Mouse (Mus musculus): ENCODE measurements around the gene Tmem233. TPM values are rescaled to one million over a fixed set of nuclear protein-coding genes. Genes with fewer than 3 reads are reported as not detected.

The Tmem233 gene
- polyA plus RNA-seq, 1 experiment from 2014 or later = not detected

DNA sequence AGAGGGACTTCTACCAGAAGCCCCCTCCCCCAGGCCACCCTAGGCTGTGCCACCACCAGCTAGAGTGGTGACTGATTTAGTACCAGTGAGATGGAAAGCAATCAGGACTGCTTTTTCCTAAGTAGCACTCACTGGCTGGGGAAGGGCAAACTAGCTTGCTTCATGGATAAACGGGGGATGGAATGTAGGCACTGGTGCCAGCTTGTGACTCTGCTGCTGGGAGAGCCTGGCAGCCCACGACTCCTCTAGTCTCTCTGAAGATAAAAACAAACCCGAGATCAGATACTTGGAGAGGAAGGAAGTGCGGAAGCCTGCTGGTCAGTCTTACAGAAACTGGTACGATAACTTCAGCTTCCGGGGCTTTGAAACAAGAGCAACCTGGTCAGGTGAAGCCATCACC is 2.3 kb downstream of the Tmem233 start:
- no peaks in the 10 kb centered on the region for H3K4me1 ChIP-seq (replicated peaks; ENCODE audit: control insufficient read depth, insufficient read depth, low read length)
- H3K9ac ChIP-seq (ENCODE audit: low read depth, low read length) = no peak overlapping the region
- no peaks in the 10 kb centered on the region for H3K9me3 ChIP-seq (ENCODE audit: control insufficient read depth, low read length)
- H3K4me2 ChIP-seq (replicated peaks; ENCODE audit: low read depth, low read length) = no peak overlapping the region
- peaks cover 11% of the 10 kb centered on the region for H3K27me3 ChIP-seq (ENCODE audit: control insufficient read depth, insufficient read depth, low read length)
- H3K36me3 ChIP-seq (ENCODE audit: control insufficient read depth, insufficient read depth, low read length) = no peaks in the 10 kb centered on the region
- H3K4me3 ChIP-seq (ENCODE audit: low read depth, low read length) = no peak overlapping the region
- no peak overlapping the region for H3K27ac ChIP-seq (ENCODE audit: low read depth, low read length)
- no peak for DNase-seq (ENCODE audit: low spot score)
- WGBS = 71% methylated on average over 6 of the region's 6 CpGs
- ATAC-seq (ENCODE audit: low FRiP score) = no peak

DNA sequence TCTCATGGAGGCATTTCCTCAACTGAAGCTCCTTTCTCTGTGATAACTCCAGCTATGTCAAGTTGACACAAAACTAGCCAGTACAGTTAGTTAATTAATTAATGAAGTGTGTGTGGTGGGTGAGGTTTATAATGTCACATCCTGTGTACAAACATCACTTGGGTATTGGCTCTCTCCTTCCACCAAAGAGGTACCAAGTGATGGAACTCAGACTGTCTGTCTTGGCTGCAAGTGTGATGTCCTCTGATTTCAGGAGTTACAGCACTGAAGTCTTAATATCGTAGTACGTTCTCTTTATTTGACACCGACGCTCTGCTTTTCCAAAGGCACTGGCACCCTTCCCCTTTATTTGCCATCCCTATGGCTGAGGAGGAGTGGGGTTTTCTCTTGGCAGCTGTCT is 13.4 kb downstream of the Tmem233 start:
- DNase-seq (ENCODE audit: low spot score) = no peak
- Histone ChIP-seq H3K9ac (ENCODE audit: low read depth, low read length) (no peak overlapping the region), H3K27me3 (ENCODE audit: control insufficient read depth, insufficient read depth, low read length) (no peaks in the 10 kb centered on the region), H3K36me3 (ENCODE audit: control insufficient read depth, insufficient read depth, low read length) (no peaks in the 10 kb centered on the region), H3K4me2 (replicated peaks; ENCODE audit: low read depth, low read length) (no peak overlapping the region), H3K4me3 (ENCODE audit: low read depth, low read length) (no peak overlapping the region), H3K4me1 (replicated peaks; ENCODE audit: control insufficient read depth, insufficient read depth, low read length) (no peaks in the 10 kb centered on the region), H3K27ac (ENCODE audit: low read depth, low read length) (no peak overlapping the region), H3K9me3 (ENCODE audit: control insufficient read depth, low read length) (no peaks in the 10 kb centered on the region)
- ATAC-seq (ENCODE audit: low FRiP score) = no peak
- WGBS = 94% methylated on average over 4 of the region's 4 CpGs

DNA sequence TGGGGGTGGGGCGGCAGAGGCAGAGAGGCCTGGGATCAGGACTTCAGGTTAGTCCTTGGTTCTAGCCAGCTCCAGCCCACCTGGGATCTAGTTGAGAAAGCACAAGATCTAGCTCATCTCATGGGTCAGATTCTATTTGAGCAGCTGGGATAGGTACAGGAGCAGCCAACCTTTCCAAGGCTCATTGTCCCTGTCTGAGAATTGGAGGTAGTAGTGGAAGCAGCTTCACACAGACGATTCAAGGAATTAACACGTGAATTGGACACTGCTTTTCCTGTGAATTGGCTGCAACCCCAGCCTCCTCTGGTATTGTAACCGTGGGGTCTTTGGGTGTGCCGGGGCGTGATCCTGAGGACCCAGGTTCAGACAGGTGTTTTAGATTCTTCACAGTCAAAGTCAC is 30.2 kb downstream of the Tmem233 start:
- ATAC-seq (ENCODE audit: low FRiP score) = no peak
- H3K9ac ChIP-seq (ENCODE audit: low read depth, low read length) = no peak overlapping the region
- H3K9me3 ChIP-seq (ENCODE audit: control insufficient read depth, low read length) = no peaks in the 10 kb centered on the region
- H3K27ac ChIP-seq (ENCODE audit: low read depth, low read length) = no peak overlapping the region
- H3K27me3 ChIP-seq (ENCODE audit: control insufficient read depth, insufficient read depth, low read length) = no peaks in the 10 kb centered on the region
- no peaks in the 10 kb centered on the region for H3K4me1 ChIP-seq (replicated peaks; ENCODE audit: control insufficient read depth, insufficient read depth, low read length)
- H3K4me3 ChIP-seq (ENCODE audit: low read depth, low read length) = no peak overlapping the region
- DNase-seq (ENCODE audit: low spot score) = no peak
- H3K4me2 ChIP-seq (replicated peaks; ENCODE audit: low read depth, low read length) = no peak overlapping the region
- H3K36me3 ChIP-seq (ENCODE audit: control insufficient read depth, insufficient read depth, low read length) = no peaks in the 10 kb centered on the region
- 63% methylated on average over 6 of the region's 6 CpGs for WGBS

DNA sequence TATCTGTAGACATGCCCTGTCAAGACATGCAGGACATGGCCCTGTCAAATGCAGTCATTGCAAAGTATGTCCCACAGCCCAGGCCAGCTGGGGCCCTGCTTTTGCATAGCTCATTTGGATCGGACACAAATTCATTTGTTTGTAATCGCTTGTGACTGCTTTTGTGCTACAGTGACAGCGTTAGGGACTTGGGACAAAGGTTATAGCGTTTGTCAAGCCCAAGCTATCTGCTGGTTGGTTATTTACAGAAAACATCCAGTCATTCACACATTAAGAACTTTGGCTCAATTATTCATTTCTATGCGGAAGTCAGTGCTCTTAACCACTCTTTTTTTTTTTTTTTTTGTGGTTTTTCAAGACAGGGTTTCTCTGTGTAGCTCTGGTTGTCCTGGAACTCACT is 30.9 kb downstream of the Tmem233 start:
- H3K27ac ChIP-seq (ENCODE audit: low read depth, low read length) = no peak overlapping the region
- 84% methylated on average over 5 of the region's 5 CpGs for WGBS
- no peaks in the 10 kb centered on the region for H3K36me3 ChIP-seq (ENCODE audit: control insufficient read depth, insufficient read depth, low read length)
- no peak overlapping the region for H3K4me3 ChIP-seq (ENCODE audit: low read depth, low read length)
- H3K4me2 ChIP-seq (replicated peaks; ENCODE audit: low read depth, low read length) = no peak overlapping the region
- no peaks in the 10 kb centered on the region for H3K4me1 ChIP-seq (replicated peaks; ENCODE audit: control insufficient read depth, insufficient read depth, low read length)
- no peaks in the 10 kb centered on the region for H3K27me3 ChIP-seq (ENCODE audit: control insufficient read depth, insufficient read depth, low read length)
- ATAC-seq (ENCODE audit: low FRiP score) (no peak), DNase-seq (ENCODE audit: low spot score) (no peak)
- H3K9me3 ChIP-seq (ENCODE audit: control insufficient read depth, low read length) = no peaks in the 10 kb centered on the region
- H3K9ac ChIP-seq (ENCODE audit: low read depth, low read length) = no peak overlapping the region

DNA sequence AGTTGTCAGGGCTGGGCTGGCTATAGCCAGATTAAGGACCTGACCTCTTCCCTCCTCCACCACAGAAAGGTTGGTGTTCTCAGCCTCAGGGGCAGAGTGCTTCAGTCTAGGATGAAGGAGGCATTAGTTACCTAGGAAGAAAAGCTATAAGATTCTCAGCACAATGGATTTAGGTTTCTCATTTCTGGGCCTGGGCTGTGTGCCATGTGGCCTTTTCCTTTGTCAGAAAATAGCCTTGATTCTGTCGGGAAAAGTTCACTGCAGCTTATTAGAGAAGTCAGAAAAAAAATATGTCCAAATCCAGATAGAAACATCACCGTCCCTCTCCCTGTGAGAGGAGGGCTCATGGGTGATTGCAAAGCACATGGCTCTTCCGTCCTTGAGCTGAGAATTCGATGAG is 33.2 kb downstream of the Tmem233 start:
- no peak overlapping the region for H3K27ac ChIP-seq (ENCODE audit: low read depth, low read length)
- H3K4me2 ChIP-seq (replicated peaks; ENCODE audit: low read depth, low read length) = no peak overlapping the region
- ATAC-seq (ENCODE audit: low FRiP score) (no peak), DNase-seq (ENCODE audit: low spot score) (no peak)
- no peaks in the 10 kb centered on the region for H3K27me3 ChIP-seq (ENCODE audit: control insufficient read depth, insufficient read depth, low read length)
- no peaks in the 10 kb centered on the region for H3K4me1 ChIP-seq (replicated peaks; ENCODE audit: control insufficient read depth, insufficient read depth, low read length)
- H3K36me3 ChIP-seq (ENCODE audit: control insufficient read depth, insufficient read depth, low read length) = no peaks in the 10 kb centered on the region
- 93% methylated on average over 4 of the region's 4 CpGs for WGBS
- H3K9ac ChIP-seq (ENCODE audit: low read depth, low read length) = no peak overlapping the region
- H3K9me3 ChIP-seq (ENCODE audit: control insufficient read depth, low read length) = no peaks in the 10 kb centered on the region
- H3K4me3 ChIP-seq (ENCODE audit: low read depth, low read length) = no peak overlapping the region

DNA sequence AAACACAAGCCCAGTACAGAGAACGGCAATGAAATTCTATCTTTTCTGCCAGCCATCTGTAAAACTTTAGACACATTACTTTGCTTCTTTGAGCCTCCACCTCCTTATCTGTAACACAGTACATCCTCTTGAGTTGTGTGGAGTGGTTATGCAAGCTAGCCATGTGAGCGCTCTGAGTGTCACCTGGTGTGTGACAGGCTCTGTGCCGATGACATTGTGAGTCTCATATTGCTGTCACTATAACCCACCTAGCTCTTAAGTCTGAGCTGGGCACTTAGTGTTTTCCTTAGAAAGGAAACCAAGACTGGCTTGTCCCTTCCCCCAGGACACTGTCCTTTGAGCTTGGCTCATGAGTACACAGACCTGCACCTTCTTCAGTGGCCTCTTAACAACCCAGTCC is 34.7 kb downstream of the Tmem233 start:
- DNase-seq (ENCODE audit: low spot score) (no peak), ATAC-seq (ENCODE audit: low FRiP score) (no peak)
- H3K4me1 ChIP-seq (replicated peaks; ENCODE audit: control insufficient read depth, insufficient read depth, low read length) = no peaks in the 10 kb centered on the region
- no peaks in the 10 kb centered on the region for H3K27me3 ChIP-seq (ENCODE audit: control insufficient read depth, insufficient read depth, low read length)
- H3K9ac ChIP-seq (ENCODE audit: low read depth, low read length) = no peak overlapping the region
- no peak overlapping the region for H3K27ac ChIP-seq (ENCODE audit: low read depth, low read length)
- no peaks in the 10 kb centered on the region for H3K36me3 ChIP-seq (ENCODE audit: control insufficient read depth, insufficient read depth, low read length)
- H3K4me3 ChIP-seq (ENCODE audit: low read depth, low read length) = no peak overlapping the region
- no peak overlapping the region for H3K4me2 ChIP-seq (replicated peaks; ENCODE audit: low read depth, low read length)
- WGBS = 94% methylated on average over 3 of the region's 3 CpGs
- no peaks in the 10 kb centered on the region for H3K9me3 ChIP-seq (ENCODE audit: control insufficient read depth, low read length)

DNA sequence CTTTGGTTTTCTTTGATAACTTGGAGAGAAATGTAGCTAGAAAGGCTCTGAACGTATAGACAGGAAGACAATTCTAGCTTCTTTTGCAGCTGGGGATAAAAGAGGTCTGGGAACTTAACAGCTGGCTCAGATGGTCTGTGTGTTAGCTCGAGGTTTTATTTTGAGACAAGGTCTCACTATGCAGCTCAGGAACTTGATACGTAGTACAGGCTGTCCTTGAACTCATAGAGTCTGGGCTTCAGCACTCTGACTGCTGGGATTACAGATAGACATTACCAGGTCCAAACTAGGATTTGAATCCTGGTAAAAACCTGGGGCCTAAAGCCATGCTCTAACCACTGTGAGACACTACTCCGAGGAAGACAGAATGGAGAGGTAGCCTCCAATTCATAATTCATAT is 36.8 kb downstream of the Tmem233 start:
- Histone ChIP-seq H3K4me1 (replicated peaks; ENCODE audit: control insufficient read depth, insufficient read depth, low read length) (no peaks in the 10 kb centered on the region), H3K27ac (ENCODE audit: low read depth, low read length) (no peak overlapping the region), H3K4me3 (ENCODE audit: low read depth, low read length) (no peak overlapping the region), H3K4me2 (replicated peaks; ENCODE audit: low read depth, low read length) (no peak overlapping the region), H3K36me3 (ENCODE audit: control insufficient read depth, insufficient read depth, low read length) (no peaks in the 10 kb centered on the region), H3K9me3 (ENCODE audit: control insufficient read depth, low read length) (no peaks in the 10 kb centered on the region), H3K9ac (ENCODE audit: low read depth, low read length) (no peak overlapping the region), H3K27me3 (ENCODE audit: control insufficient read depth, insufficient read depth, low read length) (no peaks in the 10 kb centered on the region)
- WGBS = 89% methylated on average over 4 of the region's 4 CpGs
- no peak for ATAC-seq (ENCODE audit: low FRiP score)
- DNase-seq (ENCODE audit: low spot score) = no peak

DNA sequence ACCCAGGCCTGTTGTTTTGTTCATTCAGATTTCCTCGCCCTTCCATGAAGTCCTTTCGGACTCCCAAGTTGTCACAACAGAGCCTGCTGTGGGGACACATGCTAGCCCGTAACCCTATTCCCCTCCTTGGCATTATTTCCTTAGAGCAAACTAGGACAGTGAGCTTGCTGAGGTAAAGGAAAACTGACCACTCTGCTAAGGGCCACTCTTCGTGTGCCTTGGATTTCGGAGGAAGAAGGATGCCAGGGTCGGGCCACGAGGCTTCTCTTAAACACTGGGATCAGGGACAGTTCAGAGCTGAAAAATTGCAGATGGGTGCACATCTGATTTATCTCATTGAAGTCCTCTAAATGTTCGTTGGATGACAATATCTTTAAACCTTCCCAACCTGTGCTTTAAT is 37.5 kb downstream of the Tmem233 start:
- H3K4me1 ChIP-seq (replicated peaks; ENCODE audit: control insufficient read depth, insufficient read depth, low read length) = no peaks in the 10 kb centered on the region
- no peaks in the 10 kb centered on the region for H3K36me3 ChIP-seq (ENCODE audit: control insufficient read depth, insufficient read depth, low read length)
- no peak overlapping the region for H3K4me2 ChIP-seq (replicated peaks; ENCODE audit: low read depth, low read length)
- H3K27ac ChIP-seq (ENCODE audit: low read depth, low read length) = no peak overlapping the region
- no peak for ATAC-seq (ENCODE audit: low FRiP score)
- H3K4me3 ChIP-seq (ENCODE audit: low read depth, low read length) = no peak overlapping the region
- no peak overlapping the region for H3K9ac ChIP-seq (ENCODE audit: low read depth, low read length)
- H3K27me3 ChIP-seq (ENCODE audit: control insufficient read depth, insufficient read depth, low read length) = no peaks in the 10 kb centered on the region
- DNase-seq (ENCODE audit: low spot score) = no peak
- 89% methylated on average over 8 of the region's 8 CpGs for WGBS
- no peaks in the 10 kb centered on the region for H3K9me3 ChIP-seq (ENCODE audit: control insufficient read depth, low read length)

DNA sequence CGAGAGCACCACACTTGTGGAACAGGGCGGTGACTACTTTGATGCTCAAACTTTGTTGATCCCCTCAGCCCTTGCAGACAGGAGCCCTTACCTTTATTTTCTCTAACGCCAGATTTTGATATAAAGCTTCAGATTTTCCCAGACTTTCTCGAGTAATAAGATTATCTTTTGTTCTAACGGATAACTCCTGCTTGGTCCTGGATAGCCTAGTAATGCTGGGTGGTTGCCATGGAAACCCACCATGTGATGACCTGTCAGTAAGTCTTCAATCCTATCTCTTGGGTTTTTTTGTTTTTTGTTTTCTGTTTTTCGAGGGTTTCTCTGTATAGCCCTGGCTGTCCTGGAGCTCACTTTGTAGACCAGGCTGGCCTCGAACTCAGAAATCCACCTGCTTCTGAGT is 40.8 kb downstream of the Tmem233 start:
- H3K4me2 ChIP-seq (replicated peaks; ENCODE audit: low read depth, low read length) = no peak overlapping the region
- WGBS = 67% methylated on average over 7 of the region's 7 CpGs
- H3K9me3 ChIP-seq (ENCODE audit: control insufficient read depth, low read length) = no peaks in the 10 kb centered on the region

More for the DNA sequence above, 40.8 kb downstream of the Tmem233 start:
- no peak for DNase-seq (ENCODE audit: low spot score)
- ATAC-seq (ENCODE audit: low FRiP score) = no peak
- Histone ChIP-seq H3K4me1 (replicated peaks; ENCODE audit: control insufficient read depth, insufficient read depth, low read length) (no peaks in the 10 kb centered on the region), H3K27ac (ENCODE audit: low read depth, low read length) (no peak overlapping the region), H3K9ac (ENCODE audit: low read depth, low read length) (no peak overlapping the region), H3K4me3 (ENCODE audit: low read depth, low read length) (no peak overlapping the region), H3K36me3 (ENCODE audit: control insufficient read depth, insufficient read depth, low read length) (no peaks in the 10 kb centered on the region), H3K27me3 (ENCODE audit: control insufficient read depth, insufficient read depth, low read length) (no peaks in the 10 kb centered on the region)

All from hindbrain, embryonic 11.5 days (tissue).